Mouse (Mus musculus): ENCODE data around the gene Plod1. TPM values are rescaled to one million over a fixed set of nuclear protein-coding genes. Genes with fewer than 3 reads are reported as not detected.

The Plod1 gene
- polyA plus RNA-seq, 1 experiment = 64.4 TPM

DNA sequence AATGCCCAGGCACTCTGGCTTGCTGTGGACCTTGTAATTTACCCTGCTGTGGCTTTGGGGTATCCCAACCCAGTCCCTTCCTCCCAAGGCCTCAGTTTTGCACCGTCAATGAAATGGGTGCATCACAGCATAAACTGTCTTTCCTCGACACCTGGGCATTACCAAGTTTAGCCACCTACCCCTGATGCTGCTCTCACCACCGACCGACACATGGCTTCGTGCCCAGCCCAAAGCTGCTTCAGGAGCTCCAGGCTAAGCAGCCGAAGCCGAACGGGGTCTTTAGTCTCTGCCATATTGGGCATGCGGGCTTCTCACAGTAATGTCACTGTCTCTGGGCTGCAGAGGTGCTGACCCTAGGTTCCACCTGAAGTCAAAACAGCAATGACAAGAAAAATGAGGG lies 70.5 kb downstream of the Plod1 start:
- H3K4me1 ChIP-seq (ENCODE audit: control insufficient read depth, insufficient read depth, low read length) = no peaks in the 10 kb centered on the region; the same call in 1 of the 2 replicates
- no peak for TF ChIP-seq POLR2A (IDR thresholded peaks at IDR 0.05; ENCODE audit: low read depth, low read length)
- no peak for TF ChIP-seq CTCF (IDR thresholded peaks at IDR 0.05; ENCODE audit: borderline replicate concordance, insufficient read depth, low read length)
- no peak overlapping the region for H3K4me3 ChIP-seq (ENCODE audit: insufficient read depth, low read length)
- H3K27ac ChIP-seq (ENCODE audit: insufficient read depth, low read length) = no peak overlapping the region

DNA sequence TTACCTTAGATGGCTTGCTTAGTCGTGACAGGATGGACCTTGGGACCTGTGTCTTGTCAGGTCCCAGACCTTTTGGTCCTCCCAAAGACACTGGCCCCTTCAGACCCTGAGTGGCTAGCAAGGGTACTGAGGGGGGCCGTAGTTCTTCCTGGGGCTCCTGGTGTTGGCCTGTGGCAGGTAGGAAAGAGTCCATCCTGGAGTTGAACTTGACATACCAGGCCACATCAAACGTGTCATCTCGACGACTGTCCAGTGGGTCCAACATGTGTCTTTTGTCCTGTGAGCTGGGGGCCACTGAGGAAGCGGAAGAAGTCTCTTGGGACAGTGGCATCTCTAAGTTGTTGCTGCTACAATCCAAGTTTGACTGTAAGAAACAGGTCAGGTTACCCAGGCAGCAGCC lies 70.9 kb downstream of the Plod1 start:
- Histone ChIP-seq H3K4me1 (ENCODE audit: control insufficient read depth, insufficient read depth, low read length) (no peaks in the 10 kb centered on the region; the same call in 1 of the 2 replicates), H3K27ac (ENCODE audit: insufficient read depth, low read length) (no peak overlapping the region), H3K4me3 (ENCODE audit: insufficient read depth, low read length) (no peak overlapping the region)
- no peak for TF ChIP-seq POLR2A (IDR thresholded peaks at IDR 0.05; ENCODE audit: low read depth, low read length)
- no peak for TF ChIP-seq CTCF (IDR thresholded peaks at IDR 0.05; ENCODE audit: borderline replicate concordance, insufficient read depth, low read length)

DNA sequence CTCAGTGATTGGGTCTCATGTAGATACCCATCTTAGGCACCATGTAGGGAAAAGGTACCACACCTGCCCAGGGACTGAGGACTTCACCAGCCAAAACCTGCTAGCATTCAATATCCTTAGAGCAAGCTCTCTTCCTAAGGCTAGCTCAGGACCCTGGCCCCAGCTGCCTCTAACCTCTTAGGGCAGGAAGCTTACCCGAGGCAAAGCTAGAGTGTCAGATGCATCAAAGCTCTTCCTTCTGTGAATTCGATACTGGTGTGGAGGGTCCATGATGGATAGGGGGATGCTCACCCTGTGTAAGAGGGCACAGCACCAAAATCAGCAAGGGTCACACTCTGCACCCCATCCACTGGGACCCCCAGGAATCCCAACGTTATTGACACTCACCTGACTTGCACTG lies 74.5 kb downstream of the Plod1 start:
- Histone ChIP-seq H3K27ac (ENCODE audit: insufficient read depth, low read length) (no peak overlapping the region), H3K4me3 (ENCODE audit: insufficient read depth, low read length) (no peak overlapping the region), H3K4me1 (ENCODE audit: control insufficient read depth, insufficient read depth, low read length) (no peaks in the 10 kb centered on the region; the same call in 1 of the 2 replicates)
- TF ChIP-seq POLR2A (IDR thresholded peaks at IDR 0.05; ENCODE audit: low read depth, low read length) (no peak), CTCF (IDR thresholded peaks at IDR 0.05; ENCODE audit: borderline replicate concordance, insufficient read depth, low read length) (no peak)

Other genes with a start within 250 kb of the Plod1 start
- not detected in 2 replicates for gene Zfp534, start 234.2 kb downstream of the Plod1 start, polyA plus RNA-seq (2011; ENCODE audit: insufficient read length, low read depth, missing spikeins)
- 12.5 and 22.3 TPM in 2 replicates for gene Zfp984, start 127.0 kb downstream of the Plod1 start, polyA plus RNA-seq (2011; ENCODE audit: insufficient read length, low read depth, missing spikeins)
- gene Zfp933, start 88.4 kb downstream of the Plod1 start, polyA plus RNA-seq (2011; ENCODE audit: insufficient read length, low read depth, missing spikeins) = 8.6 and 9.9 TPM in 2 replicates
- gene Miip, start 68.0 kb downstream of the Plod1 start, polyA plus RNA-seq (2011; ENCODE audit: insufficient read length, low read depth, missing spikeins) = 19.7 and 26.8 TPM in 2 replicates
- 4.7 and 6.4 TPM in 2 replicates for gene Fv1, start 67.8 kb downstream of the Plod1 start, polyA plus RNA-seq (2011; ENCODE audit: insufficient read length, low read depth, missing spikeins)
- 55.3 and 60.2 TPM in 2 replicates for gene Mfn2, start 32.1 kb downstream of the Plod1 start, polyA plus RNA-seq (2011; ENCODE audit: insufficient read length, low read depth, missing spikeins)
- 33.0 and 36.8 TPM in 2 replicates for gene 2510039O18Rik, start 4.1 kb upstream of the Plod1 start, polyA plus RNA-seq (2011; ENCODE audit: insufficient read length, low read depth, missing spikeins)
- 2.5 and 6.2 TPM in 2 replicates for gene Nppb, start 49.0 kb upstream of the Plod1 start, polyA plus RNA-seq (2011; ENCODE audit: insufficient read length, low read depth, missing spikeins)
- 1.4 TPM in 1 of 2 replicates, not detected in the other for gene Nppa, start 64.0 kb upstream of the Plod1 start, polyA plus RNA-seq (2011; ENCODE audit: insufficient read length, low read depth, missing spikeins)
- 11.8 and 13.2 TPM in 2 replicates for gene Clcn6, start 102.1 kb upstream of the Plod1 start, polyA plus RNA-seq (2011; ENCODE audit: insufficient read length, low read depth, missing spikeins)
- gene Mthfr, start 102.3 kb upstream of the Plod1 start, polyA plus RNA-seq (2011; ENCODE audit: insufficient read length, low read depth, missing spikeins) = 39.5 and 45.1 TPM in 2 replicates
- gene Agtrap, start 151.3 kb upstream of the Plod1 start, polyA plus RNA-seq (2011; ENCODE audit: insufficient read length, low read depth, missing spikeins) = 13.7 and 17.2 TPM in 2 replicates
- gene Mad2l2, start 193.6 kb upstream of the Plod1 start, polyA plus RNA-seq (2011; ENCODE audit: insufficient read length, low read depth, missing spikeins) = 15.5 and 30.0 TPM in 2 replicates
- 0.12 and 0.23 TPM in 2 replicates for gene Draxin, start 193.9 kb upstream of the Plod1 start, polyA plus RNA-seq (2011; ENCODE audit: insufficient read length, low read depth, missing spikeins)
- 23.2 and 30.3 TPM in 2 replicates for gene Fbxo6, start 215.4 kb upstream of the Plod1 start, polyA plus RNA-seq (2011; ENCODE audit: insufficient read length, low read depth, missing spikeins)
- 9.3 and 10.6 TPM in 2 replicates for gene Fbxo44, start 223.7 kb upstream of the Plod1 start, polyA plus RNA-seq (2011; ENCODE audit: insufficient read length, low read depth, missing spikeins)
- 3.2 and 4.0 TPM in 2 replicates for gene Fbxo2, start 223.9 kb upstream of the Plod1 start, polyA plus RNA-seq (2011; ENCODE audit: insufficient read length, low read depth, missing spikeins)